Mouse (Mus musculus) stomach, embryonic 14.5 days (tissue): ENCODE measurements around the gene Amn. TPM values are rescaled to one million over a fixed set of nuclear protein-coding genes. Genes with fewer than 3 reads are reported as not detected.

Source experiments
- ATAC-seq: fragments of 200-750 bp; cut with Nextera tagmentation; 2 replicates; pipeline ENCODE4 v1.8.0; 2017; ENCODE audit warnings: low read depth, moderate TSS enrichment; ENCODE audit not compliant: insufficient number of reproducible peaks, insufficient read depth, low FRiP score
- H3K27ac ChIP-seq: fragments of 300-500 bp; sonication (generic); 2 replicates; pipeline ENCODE4 v1.5.1; 2014; ENCODE audit warnings: mild to moderate bottlenecking, low read length, moderate library complexity, mixed read lengths
- H3K27me3 ChIP-seq: fragments of 300-500 bp; sonication (generic); 2 replicates; pipeline ENCODE4 v1.6.1; 2014; ENCODE audit warnings: low read length, control low read depth, mixed read lengths; ENCODE audit not compliant: control insufficient read depth, insufficient read depth
- H3K36me3 ChIP-seq: fragments of 300-500 bp; sonication (generic); 2 replicates; pipeline ENCODE4 v1.6.1; 2014; ENCODE audit warnings: mild to moderate bottlenecking, control low read depth, low read length, moderate library complexity, mixed read lengths; ENCODE audit not compliant: control insufficient read depth, insufficient read depth
- H3K4me1 ChIP-seq: fragments of 300-500 bp; sonication (generic); 2 replicates; pipeline ENCODE4 v1.6.1; 2014; ENCODE audit warnings: low read length, control low read depth, mixed read lengths; ENCODE audit not compliant: control insufficient read depth, insufficient read depth
- H3K4me2 ChIP-seq: fragments of 300-500 bp; sonication (generic); replicated peaks from 2 replicates; pipeline ENCODE4 v1.6.1; 2014; ENCODE audit warnings: low read depth, low read length, control low read depth
- H3K4me3 ChIP-seq: fragments of 300-500 bp; sonication (generic); 2 replicates; pipeline ENCODE4 v1.5.1; 2014; ENCODE audit warnings: low read depth, low read length, control low read depth
- H3K9ac ChIP-seq: fragments of 300-500 bp; sonication (generic); replicated peaks from 2 replicates; pipeline ENCODE4 v1.6.1; 2014; ENCODE audit warnings: low read depth, mild to moderate bottlenecking, control low read depth, low read length, moderate library complexity, mixed read lengths
- H3K9me3 ChIP-seq: fragments of 300-500 bp; sonication (generic); 2 replicates; pipeline ENCODE4 v1.6.1; 2016; ENCODE audit warnings: low read depth, low read length, control low read depth; ENCODE audit not compliant: control insufficient read depth
- WGBS: fragments of 180-500 bp; shearing (Covaris S2); extraction: QIAGEN DNeasy Blood & Tissue Kit; methylation state at CpG from one replicate; pipeline ENCODE4 v1.1.7; 2014; 5-methylcytosine and 5-hydroxymethylcytosine counted together
- polyA plus RNA-seq: library from polyadenylated mRNA; unstranded; fragments of >200 nt; fragmentation: Nextera tagmentation; extraction: Ambion mirVana; gene quantifications from 2 replicates; pipeline ENCODE4 v1.2.1, GENCODE M21; 2014

Gene Amn
- polyA plus RNA-seq, 1 experiment from 2014 or later: not detected

GRCm38 (mm10) chr12:111284532-111284931 is 13.6 kb downstream of the Amn start:
- H3K4me3 ChIP-seq: 0 out of 2 replicates have a peak overlapping the region, but pooled peaks have one; percentile 5
- H3K9me3 ChIP-seq: no peaks in the 10 kb centered on the region
- 0 out of 2 replicates have a peak, but pooled peaks have one; percentile 28 for ATAC-seq
- no peaks in the 10 kb centered on the region for H3K36me3 ChIP-seq
- no peak overlapping the region for H3K27ac ChIP-seq
- H3K27me3 ChIP-seq: no peaks in the 10 kb centered on the region
- WGBS: 26% methylated on average over 10 of the region's 10 CpGs
- H3K4me2 ChIP-seq: peak overlapping the region; percentile 30
- no peak overlapping the region for H3K9ac ChIP-seq
- H3K4me1 ChIP-seq: 0 out of 2 replicates have a peak, but pooled peaks cover 8% of the 10 kb centered on the region

GRCm38 (mm10) chr12:111293025-111293424 is 22.1 kb downstream of the Amn start:
- H3K9ac ChIP-seq: no peak overlapping the region
- WGBS: 90% methylated on average over 12 of the region's 12 CpGs
- no peak overlapping the region for H3K27ac ChIP-seq
- no peak overlapping the region for H3K4me2 ChIP-seq
- H3K4me1 ChIP-seq: no peaks in the 10 kb centered on the region
- no peaks in the 10 kb centered on the region for H3K9me3 ChIP-seq
- H3K27me3 ChIP-seq: no peaks in the 10 kb centered on the region
- H3K4me3 ChIP-seq: no peak overlapping the region
- peaks cover 55% of the 10 kb centered on the region for H3K36me3 ChIP-seq
- no peak for ATAC-seq

- no peak for ATAC-seq
- Histone ChIP-seq H3K27me3 (no peaks in the 10 kb centered on the region), H3K27ac (no peak overlapping the region), H3K9me3 (no peaks in the 10 kb centered on the region), H3K36me3 (peaks cover 83% of the 10 kb centered on the region), H3K4me2 (no peak overlapping the region), H3K4me3 (no peak overlapping the region), H3K9ac (no peak overlapping the region), H3K4me1 (no peaks in the 10 kb centered on the region)
- 93% methylated on average over 27 of the region's 27 CpGs for WGBS
Observed at GRCm38 (mm10) chr12:111301322-111302017, 30.6 kb downstream of the Amn start.

GRCm38 (mm10) chr12:111302018-111302345 is 31.1 kb downstream of the Amn start:
- Histone ChIP-seq H3K27ac (no peak overlapping the region), H3K36me3 (peaks cover 81% of the 10 kb centered on the region), H3K9ac (no peak overlapping the region), H3K4me2 (no peak overlapping the region), H3K4me1 (no peaks in the 10 kb centered on the region), H3K27me3 (no peaks in the 10 kb centered on the region), H3K9me3 (no peaks in the 10 kb centered on the region), H3K4me3 (no peak overlapping the region)
- ATAC-seq: no peak
- 95% methylated on average over 14 of the region's 14 CpGs for WGBS

- no peaks in the 10 kb centered on the region for H3K27me3 ChIP-seq
- WGBS: 94% methylated on average over 8 of the region's 8 CpGs
- no peaks in the 10 kb centered on the region for H3K9me3 ChIP-seq
- no peak overlapping the region for H3K4me3 ChIP-seq
- peaks cover 72% of the 10 kb centered on the region for H3K36me3 ChIP-seq
- H3K27ac ChIP-seq: no peak overlapping the region
- ATAC-seq: no peak
- no peak overlapping the region for H3K4me2 ChIP-seq
- no peaks in the 10 kb centered on the region for H3K4me1 ChIP-seq
- H3K9ac ChIP-seq: no peak overlapping the region
Observed at GRCm38 (mm10) chr12:111303702-111304337, 32.9 kb downstream of the Amn start.

- Histone ChIP-seq H3K27me3 (no peaks in the 10 kb centered on the region), H3K36me3 (peaks cover 75% of the 10 kb centered on the region), H3K4me1 (no peaks in the 10 kb centered on the region), H3K4me2 (no peak overlapping the region), H3K4me3 (no peak overlapping the region), H3K27ac (no peak overlapping the region), H3K9me3 (no peaks in the 10 kb centered on the region), H3K9ac (no peak overlapping the region)
- ATAC-seq: no peak
- WGBS: 80% methylated on average over 8 of the region's 8 CpGs
Observed at GRCm38 (mm10) chr12:111306821-111307220, 35.9 kb downstream of the Amn start.

- Histone ChIP-seq H3K27me3 (no peaks in the 10 kb centered on the region), H3K36me3 (peaks cover 81% of the 10 kb centered on the region), H3K9ac (no peak overlapping the region), H3K27ac (no peak overlapping the region), H3K4me3 (no peak overlapping the region), H3K4me2 (no peak overlapping the region), H3K4me1 (no peaks in the 10 kb centered on the region), H3K9me3 (no peaks in the 10 kb centered on the region)
- no peak for ATAC-seq
- 80% methylated on average over 12 of the region's 12 CpGs for WGBS
Observed at GRCm38 (mm10) chr12:111309256-111309655, 38.4 kb downstream of the Amn start.

GRCm38 (mm10) chr12:111309931-111310330 is 39.0 kb downstream of the Amn start:
- Histone ChIP-seq H3K9ac (no peak overlapping the region), H3K36me3 (peaks cover 81% of the 10 kb centered on the region), H3K4me3 (no peak overlapping the region), H3K27ac (no peak overlapping the region), H3K4me1 (no peaks in the 10 kb centered on the region), H3K9me3 (no peaks in the 10 kb centered on the region), H3K4me2 (no peak overlapping the region), H3K27me3 (no peaks in the 10 kb centered on the region)
- WGBS: 83% methylated on average over 14 of the region's 14 CpGs
- no peak for ATAC-seq
